Mouse (Mus musculus) lung, embryonic 16.5 days (tissue): ENCODE results near the gene Unc5c. TPM values are rescaled to one million over a fixed set of nuclear protein-coding genes. Genes with fewer than 3 reads are reported as not detected.

Experiments used
- ATAC-seq: fragments of 200-750 bp; cut with Nextera tagmentation; 2 replicates; pipeline ENCODE4 v1.8.0; 2017; ENCODE audit warnings: low read depth, mild to moderate bottlenecking, moderate library complexity
- H3K27ac ChIP-seq: fragments of 300-500 bp; sonication (generic); 2 replicates; pipeline ENCODE4 v1.5.1; 2014; ENCODE audit warnings: mild to moderate bottlenecking, control low read depth, low read length
- H3K27me3 ChIP-seq: fragments of 300-500 bp; sonication (generic); 2 replicates; pipeline ENCODE4 v1.6.1; 2014; ENCODE audit warnings: low read depth, low read length, mixed read lengths; ENCODE audit not compliant: control insufficient read depth, insufficient read depth
- H3K36me3 ChIP-seq: fragments of 300-500 bp; sonication (generic); 2 replicates; pipeline ENCODE4 v1.6.1; 2014; ENCODE audit warnings: low read length; ENCODE audit not compliant: control insufficient read depth, insufficient read depth
- H3K4me1 ChIP-seq: fragments of 300-500 bp; sonication (generic); replicated peaks from 2 replicates; pipeline ENCODE4 v1.6.1; 2014; ENCODE audit warnings: low read length, mixed read lengths; ENCODE audit not compliant: control insufficient read depth, insufficient read depth
- H3K4me2 ChIP-seq: fragments of 300-500 bp; sonication (generic); 2 replicates; pipeline ENCODE4 v1.6.1; 2014; ENCODE audit warnings: low read depth, low read length, control low read depth
- H3K4me3 ChIP-seq: fragments of 300-500 bp; sonication (generic); 2 replicates; pipeline ENCODE4 v1.5.1; 2014; ENCODE audit warnings: mild to moderate bottlenecking, low read length, control low read depth
- H3K9ac ChIP-seq: fragments of 300-500 bp; sonication (generic); 2 replicates; pipeline ENCODE4 v1.6.1; 2014; ENCODE audit warnings: low read length, control low read depth
- H3K9me3 ChIP-seq: fragments of 300-500 bp; sonication (generic); 2 replicates; pipeline ENCODE4 v1.6.1; 2016; ENCODE audit warnings: low read length; ENCODE audit not compliant: control insufficient read depth
- WGBS: fragments of 180-500 bp; shearing (Covaris S2); extraction: QIAGEN DNeasy Blood & Tissue Kit; methylation state at CpG from one replicate; pipeline ENCODE4 v1.1.7; 2014; 5-methylcytosine and 5-hydroxymethylcytosine counted together
- polyA plus RNA-seq: library from polyadenylated mRNA; unstranded; fragments of >200 nt; fragmentation: Nextera tagmentation; extraction: Ambion mirVana; gene quantifications from 2 replicates; pipeline ENCODE4 v1.2.1, GENCODE M21; 2015

Unc5c gene
- polyA plus RNA-seq, 1 experiment from 2014 or later: 16.6 TPM

- Histone ChIP-seq H3K4me1 (no peaks in the 10 kb centered on the region), H3K9ac (no peak overlapping the region), H3K36me3 (no peaks in the 10 kb centered on the region), H3K4me3 (no peak overlapping the region), H3K9me3 (no peaks in the 10 kb centered on the region), H3K27me3 (no peaks in the 10 kb centered on the region), H3K4me2 (no peak overlapping the region), H3K27ac (no peak overlapping the region)
- no peak for ATAC-seq
- 78% methylated on average over 3 of the region's 3 CpGs for WGBS
Observed at GRCm38 (mm10) chr3:141701381-141701909, 236.4 kb downstream of the Unc5c start.

- no peaks in the 10 kb centered on the region for H3K4me1 ChIP-seq
- no peak overlapping the region for H3K4me3 ChIP-seq
- WGBS: 74% methylated on average over 4 of the region's 4 CpGs
- no peak for ATAC-seq
- H3K9me3 ChIP-seq: no peaks in the 10 kb centered on the region
- no peak overlapping the region for H3K27ac ChIP-seq
- H3K27me3 ChIP-seq: no peaks in the 10 kb centered on the region
- no peak overlapping the region for H3K4me2 ChIP-seq
- H3K9ac ChIP-seq: no peak overlapping the region
- H3K36me3 ChIP-seq: no peaks in the 10 kb centered on the region
Observed at GRCm38 (mm10) chr3:141711601-141712000, 246.6 kb downstream of the Unc5c start.

- no peaks in the 10 kb centered on the region for H3K36me3 ChIP-seq
- no peaks in the 10 kb centered on the region for H3K9me3 ChIP-seq
- no peak for ATAC-seq
- no peak overlapping the region for H3K27ac ChIP-seq
- H3K27me3 ChIP-seq: no peaks in the 10 kb centered on the region
- H3K9ac ChIP-seq: no peak overlapping the region
- no peak overlapping the region for H3K4me3 ChIP-seq
- no peak overlapping the region for H3K4me2 ChIP-seq
- no peaks in the 10 kb centered on the region for H3K4me1 ChIP-seq
- WGBS: 30% methylated on average over 4 of the region's 4 CpGs
Observed at GRCm38 (mm10) chr3:141716371-141716770, 251.4 kb downstream of the Unc5c start.

- Histone ChIP-seq H3K36me3 (no peaks in the 10 kb centered on the region), H3K4me1 (no peaks in the 10 kb centered on the region), H3K27ac (no peak overlapping the region), H3K9me3 (no peaks in the 10 kb centered on the region), H3K4me3 (no peak overlapping the region), H3K27me3 (no peaks in the 10 kb centered on the region), H3K4me2 (no peak overlapping the region), H3K9ac (no peak overlapping the region)
- no peak for ATAC-seq
- 66% methylated on average over 5 of the region's 5 CpGs for WGBS
Observed at GRCm38 (mm10) chr3:141719050-141719449, 254.0 kb downstream of the Unc5c start.

- H3K27ac ChIP-seq: no peak overlapping the region
- no peak for ATAC-seq
- no peak overlapping the region for H3K4me2 ChIP-seq
- H3K9ac ChIP-seq: no peak overlapping the region
- no peaks in the 10 kb centered on the region for H3K36me3 ChIP-seq
- H3K27me3 ChIP-seq: no peaks in the 10 kb centered on the region
- WGBS: 67% methylated on average over 2 of the region's 2 CpGs
- no peak overlapping the region for H3K4me3 ChIP-seq
- no peaks in the 10 kb centered on the region for H3K9me3 ChIP-seq
- no peaks in the 10 kb centered on the region for H3K4me1 ChIP-seq
Observed at GRCm38 (mm10) chr3:141724499-141724898, 259.5 kb downstream of the Unc5c start.

- Histone ChIP-seq H3K9me3 (no peaks in the 10 kb centered on the region), H3K4me2 (no peak overlapping the region), H3K27ac (no peak overlapping the region), H3K9ac (no peak overlapping the region), H3K27me3 (no peaks in the 10 kb centered on the region), H3K4me1 (no peaks in the 10 kb centered on the region), H3K4me3 (no peak overlapping the region), H3K36me3 (no peaks in the 10 kb centered on the region)
- WGBS: 75% methylated on average over 1 of the region's 1 CpGs
- no peak for ATAC-seq
Observed at GRCm38 (mm10) chr3:141725432-141725831, 260.4 kb downstream of the Unc5c start.

- no peaks in the 10 kb centered on the region for H3K4me1 ChIP-seq
- no peak overlapping the region for H3K9ac ChIP-seq
- no peak for ATAC-seq
- 57% methylated on average over 6 of the region's 6 CpGs for WGBS
- no peaks in the 10 kb centered on the region for H3K27me3 ChIP-seq
- H3K4me2 ChIP-seq: no peak overlapping the region
- H3K27ac ChIP-seq: no peak overlapping the region
- no peaks in the 10 kb centered on the region for H3K36me3 ChIP-seq
- H3K4me3 ChIP-seq: no peak overlapping the region
- no peaks in the 10 kb centered on the region for H3K9me3 ChIP-seq
Observed at GRCm38 (mm10) chr3:141733844-141734243, 268.8 kb downstream of the Unc5c start.

GRCm38 (mm10) chr3:141735285-141735684 lies 270.3 kb downstream of the Unc5c start:
- no peak overlapping the region for H3K4me3 ChIP-seq
- ATAC-seq: no peak
- no peak overlapping the region for H3K4me2 ChIP-seq

GRCm38 (mm10) chr3:141745322-141745721 lies 280.3 kb downstream of the Unc5c start:
- Histone ChIP-seq H3K27me3 (no peaks in the 10 kb centered on the region), H3K9ac (no peak overlapping the region), H3K4me2 (no peak overlapping the region), H3K4me3 (no peak overlapping the region), H3K27ac (no peak overlapping the region), H3K9me3 (no peaks in the 10 kb centered on the region), H3K36me3 (no peaks in the 10 kb centered on the region), H3K4me1 (no peaks in the 10 kb centered on the region)
- no peak for ATAC-seq

More at GRCm38 (mm10) chr3:141735285-141735684, 270.3 kb downstream of the Unc5c start:
- Histone ChIP-seq H3K27ac (no peak overlapping the region), H3K9ac (no peak overlapping the region), H3K4me1 (no peaks in the 10 kb centered on the region), H3K27me3 (no peaks in the 10 kb centered on the region), H3K9me3 (no peaks in the 10 kb centered on the region), H3K36me3 (no peaks in the 10 kb centered on the region)
